Mouse (Mus musculus) T-helper 1 cell (primary cell): ENCODE data around the gene Tex12.

Experiments used
- in situ Hi-C: fragments of 300-600 bp; cut with MboI, MseI; formaldehyde crosslinking; loops from one replicate; pipeline ENCODE4 v1.15.1; 2025; ENCODE audit warnings: high pct_unique_total_duplicates

Gene Tex12

DNA sequence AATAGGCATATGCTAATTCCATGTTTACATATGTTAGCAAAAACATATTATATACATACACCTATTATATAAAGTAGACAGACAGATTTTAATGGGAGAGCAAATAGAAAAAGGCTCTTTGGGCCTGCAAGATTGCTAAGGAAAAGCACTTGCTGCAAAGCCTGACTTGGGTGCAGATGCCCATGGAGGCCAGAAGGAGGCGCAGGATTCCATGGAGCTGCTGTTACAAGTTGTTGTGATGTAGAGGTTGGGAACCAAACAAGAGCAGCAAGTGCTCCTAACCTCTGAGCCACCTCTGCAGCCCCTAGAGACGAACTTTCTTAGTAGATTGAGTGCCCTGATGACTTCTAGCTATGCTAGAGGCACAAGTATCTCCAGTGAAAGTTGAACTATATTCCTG, 42.3 kb downstream of the Tex12 start:
- in situ Hi-C loops = no loop called here

DNA sequence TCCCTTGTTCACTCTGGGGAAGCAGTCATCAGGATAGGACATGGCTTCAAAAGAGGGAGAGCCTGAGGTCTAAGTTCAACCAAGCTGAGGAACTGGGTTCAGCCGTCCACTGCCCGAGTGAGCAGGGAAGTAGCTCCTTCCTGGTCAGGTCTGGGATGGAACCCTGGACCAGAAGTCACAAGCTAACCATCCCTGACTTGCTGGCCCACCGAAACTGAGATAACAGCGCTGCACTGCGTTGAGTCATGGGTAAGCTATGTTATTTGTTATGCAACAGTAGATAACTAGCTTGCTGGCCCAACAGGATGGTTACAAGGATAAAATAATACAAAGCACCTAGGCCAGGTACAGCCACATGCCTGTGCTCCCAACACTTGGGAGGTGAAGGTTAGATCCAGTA, 45.7 kb downstream of the Tex12 start:
- in situ Hi-C loops = no loop called here

DNA sequence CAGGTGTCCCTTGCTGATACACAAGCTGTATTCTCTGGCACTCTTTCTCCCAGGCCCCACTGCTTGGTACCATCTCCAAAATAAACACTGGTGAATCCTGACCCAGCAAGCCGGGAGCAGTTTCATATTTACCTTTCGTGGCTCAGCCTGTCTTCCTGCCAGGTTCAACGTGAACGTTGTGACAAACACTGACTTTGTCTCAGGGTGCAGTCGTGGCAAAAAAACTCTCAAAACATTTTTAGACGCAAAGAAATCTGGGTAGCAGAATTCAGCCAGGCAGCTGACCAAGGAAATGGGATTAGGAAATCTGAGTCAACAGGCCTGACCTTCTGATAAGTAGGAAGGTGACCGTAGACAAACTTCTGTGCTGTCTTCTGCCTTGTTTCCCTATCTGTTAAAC, 53.6 kb downstream of the Tex12 start:
- in situ Hi-C loops = no loop called here
